Mouse (Mus musculus) midbrain, embryonic 16.5 days (tissue): ENCODE data around the gene Gpc6. TPM values are rescaled to one million over a fixed set of nuclear protein-coding genes. Genes with fewer than 3 reads are reported as not detected.

ENCODE experiments used
- ATAC-seq: fragments of 200-750 bp; cut with Nextera tagmentation; 2 replicates; pipeline ENCODE4 v1.8.0; 2017; ENCODE audit warnings: moderate TSS enrichment
- H3K27ac ChIP-seq: fragments of 300-500 bp; sonication (generic); 2 replicates; pipeline ENCODE4 v1.5.1; 2014; ENCODE audit warnings: mild to moderate bottlenecking, low read length, mixed read lengths
- H3K27me3 ChIP-seq: fragments of 300-500 bp; sonication (generic); 2 replicates; pipeline ENCODE4 v1.6.1; 2014; ENCODE audit warnings: low read depth, low read length, mixed read lengths; ENCODE audit not compliant: control insufficient read depth, insufficient read depth
- H3K36me3 ChIP-seq: fragments of 300-500 bp; sonication (generic); 2 replicates; pipeline ENCODE4 v1.6.1; 2014; ENCODE audit warnings: mild to moderate bottlenecking, low read length, moderate library complexity, mixed read lengths; ENCODE audit not compliant: control insufficient read depth, insufficient read depth
- H3K4me1 ChIP-seq: fragments of 300-500 bp; sonication (generic); 2 replicates; pipeline ENCODE4 v1.6.1; 2014; ENCODE audit warnings: mild to moderate bottlenecking, low read length, mixed read lengths; ENCODE audit not compliant: control insufficient read depth, insufficient read depth
- H3K4me2 ChIP-seq: fragments of 300-500 bp; sonication (generic); 2 replicates; pipeline ENCODE4 v1.6.1; 2014; ENCODE audit warnings: mild to moderate bottlenecking, low read length, mixed read lengths
- H3K4me3 ChIP-seq: fragments of 300-500 bp; sonication (generic); 2 replicates; pipeline ENCODE4 v1.5.1; 2014; ENCODE audit warnings: low read depth, mild to moderate bottlenecking, low read length, moderate library complexity, mixed read lengths
- H3K9ac ChIP-seq: fragments of 300-500 bp; sonication (generic); 2 replicates; pipeline ENCODE4 v1.6.1; 2014; ENCODE audit warnings: low read depth, low read length, mixed read lengths
- H3K9me3 ChIP-seq: fragments of 300-500 bp; sonication (generic); replicated peaks from 2 replicates; pipeline ENCODE4 v1.6.1; 2014; ENCODE audit warnings: mild to moderate bottlenecking, low read length, mixed read lengths; ENCODE audit not compliant: control insufficient read depth, poor library complexity, severe bottlenecking
- WGBS: fragments of 180-500 bp; shearing (Covaris S2); extraction: QIAGEN DNeasy Blood & Tissue Kit; methylation state at CpG from one replicate; pipeline ENCODE4 v1.1.7; 2014; 5-methylcytosine and 5-hydroxymethylcytosine counted together
- polyA plus RNA-seq: library from polyadenylated mRNA; unstranded; fragments of >200 nt; fragmentation: Nextera tagmentation; extraction: Ambion mirVana; gene quantifications from 2 replicates; pipeline ENCODE4 v1.2.1, GENCODE M21; 2015

The Gpc6 gene
- polyA plus RNA-seq, 1 experiment from 2014 or later, result 19.7 TPM

GRCm38 (mm10) chr14:116941772-116942171, 16.7 kb downstream of the Gpc6 start:
- H3K9ac ChIP-seq, result no peak overlapping the region
- H3K27ac ChIP-seq, result no peak overlapping the region
- no peaks in the 10 kb centered on the region for H3K9me3 ChIP-seq
- no peak for ATAC-seq
- no peak overlapping the region for H3K4me3 ChIP-seq
- 90% methylated on average over 4 of the region's 4 CpGs for WGBS
- H3K4me2 ChIP-seq, result no peak overlapping the region
- no peaks in the 10 kb centered on the region; the same call in 1 of the 2 replicates for H3K4me1 ChIP-seq
- H3K36me3 ChIP-seq, result no peaks in the 10 kb centered on the region
- no peaks in the 10 kb centered on the region for H3K27me3 ChIP-seq

DNA sequence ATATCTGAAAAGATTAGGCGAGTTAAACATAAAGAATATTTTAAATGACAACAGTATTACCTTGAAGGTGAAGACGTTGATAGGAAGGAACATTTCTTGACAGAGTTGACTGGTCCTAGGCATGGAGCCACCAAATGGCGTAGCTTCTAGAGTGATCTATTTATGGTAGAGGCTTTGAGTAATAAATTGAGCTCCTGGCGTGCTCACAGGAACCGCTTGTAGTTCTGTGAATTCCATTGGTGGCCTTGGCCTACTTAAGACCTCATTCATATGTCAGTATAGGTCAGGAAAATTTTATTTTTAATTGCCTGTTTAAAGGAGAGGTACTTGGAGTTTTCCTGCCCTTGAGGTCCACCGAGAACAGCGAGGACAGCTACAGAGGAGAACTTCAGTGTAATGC, 18.6 kb downstream of the Gpc6 start:
- H3K27me3 ChIP-seq, result no peaks in the 10 kb centered on the region
- no peak overlapping the region for H3K27ac ChIP-seq
- H3K9ac ChIP-seq, result no peak overlapping the region
- ATAC-seq, result no peak
- H3K4me1 ChIP-seq, result no peaks in the 10 kb centered on the region
- no peaks in the 10 kb centered on the region for H3K9me3 ChIP-seq
- no peak overlapping the region for H3K4me3 ChIP-seq
- H3K36me3 ChIP-seq, result no peaks in the 10 kb centered on the region
- no peak overlapping the region for H3K4me2 ChIP-seq
- 97% methylated on average over 7 of the region's 7 CpGs for WGBS

- no peaks in the 10 kb centered on the region for H3K4me1 ChIP-seq
- no peak overlapping the region for H3K4me3 ChIP-seq
- H3K27me3 ChIP-seq, result no peaks in the 10 kb centered on the region
- WGBS, result 86% methylated on average over 6 of the region's 6 CpGs
- no peak overlapping the region for H3K4me2 ChIP-seq
- no peaks in the 10 kb centered on the region for H3K9me3 ChIP-seq
- no peak overlapping the region for H3K27ac ChIP-seq
- H3K9ac ChIP-seq, result no peak overlapping the region
- no peak for ATAC-seq
- H3K36me3 ChIP-seq, result 0 out of 2 replicates have a peak, but pooled peaks cover 2% of the 10 kb centered on the region
These were observed 20.9 kb downstream of the Gpc6 start for GRCm38 (mm10) chr14:116945975-116946374.

DNA sequence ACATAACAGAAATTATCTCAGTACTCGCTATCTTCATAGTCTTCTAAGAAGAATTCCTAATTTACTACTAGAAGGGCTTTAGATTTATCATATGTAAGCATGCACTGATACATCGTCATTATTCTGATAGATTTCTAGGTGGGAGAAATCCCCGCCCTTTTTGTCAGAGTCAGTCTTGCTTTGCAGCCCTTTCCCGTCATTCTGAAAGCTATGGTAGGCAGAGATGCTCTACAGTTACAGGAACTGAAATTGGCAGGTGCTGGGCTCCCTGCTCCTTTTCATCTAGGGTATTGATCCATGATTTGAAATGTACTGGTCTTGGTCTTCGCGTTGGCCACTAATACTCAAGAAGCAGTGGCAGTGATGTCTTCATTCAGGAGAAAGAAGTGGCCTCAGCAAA, 22.3 kb downstream of the Gpc6 start:
- no peaks in the 10 kb centered on the region for H3K9me3 ChIP-seq
- ATAC-seq, result no peak
- 92% methylated on average over 6 of the region's 6 CpGs for WGBS
- no peaks in the 10 kb centered on the region for H3K4me1 ChIP-seq
- 0 out of 2 replicates have a peak, but pooled peaks cover 2% of the 10 kb centered on the region for H3K36me3 ChIP-seq
- no peak overlapping the region for H3K9ac ChIP-seq
- H3K4me2 ChIP-seq, result no peak overlapping the region
- H3K27me3 ChIP-seq, result no peaks in the 10 kb centered on the region
- H3K4me3 ChIP-seq, result no peak overlapping the region
- H3K27ac ChIP-seq, result no peak overlapping the region

GRCm38 (mm10) chr14:116947939-116948591, 22.9 kb downstream of the Gpc6 start:
- no peak overlapping the region for H3K9ac ChIP-seq
- H3K27ac ChIP-seq, result no peak overlapping the region
- H3K27me3 ChIP-seq, result no peaks in the 10 kb centered on the region
- no peaks in the 10 kb centered on the region for H3K4me1 ChIP-seq
- H3K4me2 ChIP-seq, result no peak overlapping the region
- 96% methylated on average over 5 of the region's 5 CpGs for WGBS
- ATAC-seq, result no peak
- H3K4me3 ChIP-seq, result no peak overlapping the region
- H3K9me3 ChIP-seq, result no peaks in the 10 kb centered on the region
- H3K36me3 ChIP-seq, result 0 out of 2 replicates have a peak, but pooled peaks cover 2% of the 10 kb centered on the region

DNA sequence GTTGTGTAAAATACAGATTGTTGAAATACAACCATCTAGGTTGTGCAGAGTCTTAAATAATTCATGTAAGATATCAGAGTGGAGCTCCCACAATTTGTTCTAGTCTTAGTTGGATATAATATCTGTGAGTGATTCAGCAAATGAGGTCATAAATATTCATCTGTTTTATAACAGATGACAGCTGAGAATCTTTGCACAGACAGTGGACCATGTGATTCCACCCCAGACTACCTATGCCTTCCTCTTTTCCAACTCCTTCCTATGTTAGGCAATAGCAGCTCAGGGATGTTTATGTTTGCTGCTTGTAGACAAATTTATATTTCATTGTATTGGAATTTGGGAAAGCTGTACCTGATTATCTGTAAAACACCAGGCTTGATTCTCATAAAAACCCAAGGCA, 32.0 kb downstream of the Gpc6 start:
- no peaks in the 10 kb centered on the region for H3K36me3 ChIP-seq
- ATAC-seq, result no peak

DNA sequence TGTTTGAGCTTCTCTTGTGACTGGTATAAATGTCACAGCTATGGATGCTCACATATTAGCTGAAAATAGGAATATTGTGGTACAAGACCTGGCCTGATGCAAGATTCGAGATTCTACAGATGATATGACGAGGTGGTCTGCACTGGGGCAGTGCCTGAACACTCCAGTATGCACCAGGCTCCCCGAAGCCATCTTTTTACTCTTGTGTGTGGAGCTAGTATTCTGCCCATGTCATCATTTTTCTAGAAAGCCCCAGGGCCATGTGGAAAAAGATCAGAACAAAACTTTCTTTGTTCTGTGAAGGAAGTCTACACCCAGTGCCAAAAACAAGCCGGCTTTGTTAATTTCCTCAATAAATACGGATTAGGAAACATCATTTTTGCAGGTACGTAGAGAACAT, 39.7 kb downstream of the Gpc6 start:
- Histone ChIP-seq H3K9ac (no peak overlapping the region), H3K27me3 (no peaks in the 10 kb centered on the region), H3K4me3 (no peak overlapping the region), H3K4me1 (no peaks in the 10 kb centered on the region), H3K36me3 (no peaks in the 10 kb centered on the region), H3K4me2 (no peak overlapping the region), H3K9me3 (no peaks in the 10 kb centered on the region), H3K27ac (no peak overlapping the region)
- no peak for ATAC-seq
- 87% methylated on average over 6 of the region's 6 CpGs for WGBS

More for the DNA sequence above, 32.0 kb downstream of the Gpc6 start:
- Histone ChIP-seq H3K4me1 (no peaks in the 10 kb centered on the region), H3K27ac (no peak overlapping the region), H3K27me3 (no peaks in the 10 kb centered on the region), H3K9ac (no peak overlapping the region), H3K4me3 (no peak overlapping the region), H3K9me3 (no peaks in the 10 kb centered on the region), H3K4me2 (no peak overlapping the region)

GRCm38 (mm10) chr14:116974708-116975107, 49.6 kb downstream of the Gpc6 start:
- Histone ChIP-seq H3K27me3 (no peaks in the 10 kb centered on the region), H3K4me2 (no peak overlapping the region), H3K27ac (no peak overlapping the region), H3K9me3 (no peaks in the 10 kb centered on the region), H3K4me1 (no peaks in the 10 kb centered on the region), H3K36me3 (no peaks in the 10 kb centered on the region), H3K4me3 (no peak overlapping the region), H3K9ac (no peak overlapping the region)
- 91% methylated on average over 3 of the region's 3 CpGs for WGBS
- no peak for ATAC-seq

GRCm38 (mm10) chr14:116975224-116975623, 50.1 kb downstream of the Gpc6 start:
- no peaks in the 10 kb centered on the region for H3K9me3 ChIP-seq
- no peak overlapping the region for H3K27ac ChIP-seq
- 79% methylated on average over 4 of the region's 4 CpGs for WGBS
- H3K9ac ChIP-seq, result no peak overlapping the region
- H3K36me3 ChIP-seq, result no peaks in the 10 kb centered on the region
- H3K4me2 ChIP-seq, result no peak overlapping the region
- H3K27me3 ChIP-seq, result no peaks in the 10 kb centered on the region
- H3K4me3 ChIP-seq, result no peak overlapping the region
- H3K4me1 ChIP-seq, result no peaks in the 10 kb centered on the region
- ATAC-seq, result no peak
